Mouse (Mus musculus) hindbrain, postnatal 0 days (tissue): ENCODE data around the gene Washc1. TPM values are rescaled to one million over a fixed set of nuclear protein-coding genes. Genes with fewer than 3 reads are reported as not detected.
"Not testable (repeated sequence)": the region's sequence is repeated elsewhere in the genome, so short reads cannot be mapped to it uniquely, and the experiment has no call there.

Source experiments
- ATAC-seq: fragments of 200-750 bp; cut with Nextera tagmentation; 2 replicates; pipeline ENCODE4 v1.8.0; 2017; ENCODE audit warnings: mild to moderate bottlenecking, moderate TSS enrichment, moderate library complexity
- DNase-seq: peaks from one replicate; pipeline ENCODE4 v3.0.0-alpha.2; 2015; ENCODE audit warnings: low spot score
- H3K27ac ChIP-seq: fragments of 300-500 bp; sonication (generic); 2 replicates; pipeline ENCODE4 v1.5.1; 2014; ENCODE audit warnings: mild to moderate bottlenecking
- H3K27me3 ChIP-seq: fragments of 300-500 bp; sonication (generic); 2 replicates; pipeline ENCODE4 v1.6.1; 2014; ENCODE audit warnings: low read length, mixed read lengths; ENCODE audit not compliant: insufficient read depth
- H3K36me3 ChIP-seq: fragments of 300-500 bp; sonication (generic); 2 replicates; pipeline ENCODE4 v1.6.1; 2014; ENCODE audit warnings: low read length, mixed read lengths; ENCODE audit not compliant: insufficient read depth
- H3K4me1 ChIP-seq: fragments of 300-500 bp; sonication (generic); 2 replicates; pipeline ENCODE4 v1.6.1; 2014; ENCODE audit warnings: antibody characterized with exemption, low read length, mixed read lengths; ENCODE audit not compliant: insufficient read depth
- H3K4me2 ChIP-seq: fragments of 300-500 bp; sonication (generic); 2 replicates; pipeline ENCODE4 v1.6.1; 2014; ENCODE audit warnings: low read depth, mild to moderate bottlenecking, low read length, moderate library complexity, mixed read lengths
- H3K4me3 ChIP-seq: fragments of 300-500 bp; sonication (generic); 2 replicates; pipeline ENCODE4 v1.5.1; 2014; ENCODE audit warnings: low read length
- H3K9ac ChIP-seq: fragments of 300-500 bp; sonication (generic); replicated peaks from 2 replicates; pipeline ENCODE4 v1.6.1; 2014; ENCODE audit warnings: mild to moderate bottlenecking, low read length, moderate library complexity, mixed read lengths
- H3K9me3 ChIP-seq: fragments of 300-500 bp; sonication (generic); 2 replicates; pipeline ENCODE4 v1.6.1; 2016; ENCODE audit warnings: low read length, mixed read lengths
- CTCF ChIP-seq: IDR thresholded peaks from 2 replicates; pipeline ENCODE4 v1.5.1; 2016; ENCODE audit warnings: antibody characterized with exemption, control low read depth, low read depth
- WGBS: fragments of 180-500 bp; shearing (Covaris S2); extraction: QIAGEN DNeasy Blood & Tissue Kit; methylation state at CpG from one replicate; pipeline ENCODE4 v1.1.7; 2014; 5-methylcytosine and 5-hydroxymethylcytosine counted together
- polyA plus RNA-seq: library from polyadenylated mRNA; unstranded; fragments of >200 nt; fragmentation: Nextera tagmentation; extraction: Ambion mirVana; gene quantifications from 2 replicates; pipeline ENCODE4 v1.2.1, GENCODE M21; 2015
- total RNA-seq: library from RNA; depleted of rRNA; stranded (reverse); fragments of >200 nt; gene quantifications from 2 replicates; pipeline ENCODE4 v1.2.3, GENCODE M21; 2014

The Washc1 gene
- total and polyA plus RNA-seq, 2 experiments from 2014 or later = 41.4 to 61.5 TPM

- Histone ChIP-seq H3K9ac (peak overlapping the region; percentile 38; the same call in 1 of the 2 replicates), H3K4me1 (no peaks in the 10 kb centered on the region), H3K4me2 (peak overlapping the region; percentile 75), H3K36me3 (peaks cover 13% of the 10 kb centered on the region), H3K9me3 (no peaks in the 10 kb centered on the region), H3K27me3 (no peaks in the 10 kb centered on the region), H3K27ac (peak overlapping the region; percentile 69; the same call in 1 of the 2 replicates), H3K4me3 (peak overlapping the region; percentile 80)
- ATAC-seq = no peak
- 3% methylated on average over 20 of the region's 20 CpGs for WGBS
- DNase-seq = no peak
- TF ChIP-seq CTCF = no peak
Observed at GRCm38 (mm10) chr17:66123816-66124610, 12.7 kb downstream of the Washc1 start.

GRCm38 (mm10) chr17:66125211-66125610 lies 13.9 kb downstream of the Washc1 start:
- Histone ChIP-seq H3K4me1 (no peaks in the 10 kb centered on the region), H3K27me3 (no peaks in the 10 kb centered on the region), H3K9me3 (no peaks in the 10 kb centered on the region), H3K36me3 (0 out of 2 replicates have a peak, but pooled peaks cover 4% of the 10 kb centered on the region), H3K4me2 (no peak overlapping the region), H3K4me3 (no peak overlapping the region), H3K9ac (no peak overlapping the region), H3K27ac (no peak overlapping the region)
- TF ChIP-seq CTCF = no peak; the same call in 1 of the 2 replicates
- ATAC-seq (no peak), DNase-seq (peak; percentile 8)
- 76% methylated on average over 5 of the region's 5 CpGs for WGBS

- 75% methylated on average over 9 of the region's 9 CpGs for WGBS
- Histone ChIP-seq H3K4me3 (no peak overlapping the region), H3K9me3 (no peaks in the 10 kb centered on the region), H3K27ac (no peak overlapping the region), H3K4me2 (no peak overlapping the region), H3K9ac (no peak overlapping the region), H3K36me3 (0 out of 2 replicates have a peak, but pooled peaks cover 16% of the 10 kb centered on the region), H3K27me3 (no peaks in the 10 kb centered on the region), H3K4me1 (no peaks in the 10 kb centered on the region)
- no peak for ATAC-seq
- DNase-seq = no peak
- no peak for TF ChIP-seq CTCF
Observed at GRCm38 (mm10) chr17:66130371-66130770, 19.0 kb downstream of the Washc1 start.

GRCm38 (mm10) chr17:66131212-66131611 lies 19.9 kb downstream of the Washc1 start:
- H3K27me3 ChIP-seq = no peaks in the 10 kb centered on the region
- H3K9ac ChIP-seq = no peak overlapping the region
- no peaks in the 10 kb centered on the region for H3K9me3 ChIP-seq
- no peak overlapping the region for H3K4me2 ChIP-seq
- H3K36me3 ChIP-seq = peaks cover 16% of the 10 kb centered on the region; the same call in 1 of the 2 replicates
- ATAC-seq (0 out of 2 replicates have a peak, but pooled peaks have one; percentile 10), DNase-seq (no peak)
- H3K27ac ChIP-seq = no peak overlapping the region
- no peak overlapping the region for H3K4me3 ChIP-seq
- peak; percentile 31; the same call in 1 of the 2 replicates for TF ChIP-seq CTCF
- H3K4me1 ChIP-seq = no peaks in the 10 kb centered on the region
- WGBS = 95% methylated on average over 4 of the region's 4 CpGs

GRCm38 (mm10) chr17:66152706-66153662 lies 41.6 kb downstream of the Washc1 start:
- peak; percentile 91 for ATAC-seq
- not testable (repeated sequence) for H3K4me2 ChIP-seq, DNase-seq, H3K27me3 ChIP-seq, H3K4me3 ChIP-seq, H3K4me1 ChIP-seq, H3K9ac ChIP-seq, H3K9me3 ChIP-seq, H3K27ac ChIP-seq
- peaks cover 14% of the 10 kb centered on the region; the same call in 1 of the 2 replicates for H3K36me3 ChIP-seq
- peak; percentile 36 for TF ChIP-seq CTCF
- WGBS = 72% methylated on average over 5 of the region's 8 CpGs

- not testable (repeated sequence) for ATAC-seq
Observed at GRCm38 (mm10) chr17:66153735-66154423, 42.5 kb downstream of the Washc1 start.

More at GRCm38 (mm10) chr17:66153735-66154423, 42.5 kb downstream of the Washc1 start:
- H3K9ac ChIP-seq, H3K9me3 ChIP-seq, DNase-seq, H3K27me3 ChIP-seq, H3K4me2 ChIP-seq, H3K4me1 ChIP-seq, H3K4me3 ChIP-seq, H3K36me3 ChIP-seq, H3K27ac ChIP-seq: not testable (repeated sequence)
- WGBS = 92% methylated on average over 4 of the region's 4 CpGs
